Mouse (Mus musculus) limb, embryonic 15.5 days (tissue): Measurements from ENCODE around the gene Sult2b1. TPM values are rescaled to one million over a fixed set of nuclear protein-coding genes. Genes with fewer than 3 reads are reported as not detected.

ENCODE experiments used
- ATAC-seq: fragments of 200-750 bp; cut with Nextera tagmentation; 2 replicates; pipeline ENCODE4 v1.8.0; 2017; ENCODE audit warnings: low read depth, moderate TSS enrichment; ENCODE audit not compliant: insufficient number of reproducible peaks, low FRiP score, low TSS enrichment
- H3K27ac ChIP-seq: fragments of 300-500 bp; sonication (generic); 2 replicates; pipeline ENCODE4 v1.5.1; 2015; ENCODE audit warnings: moderate library complexity, mild to moderate bottlenecking, inconsistent platforms
- H3K27me3 ChIP-seq: fragments of 300-500 bp; sonication (generic); 2 replicates; pipeline ENCODE4 v1.6.1; 2015; ENCODE audit warnings: inconsistent platforms
- H3K36me3 ChIP-seq: fragments of 300-500 bp; sonication (generic); 2 replicates; pipeline ENCODE4 v1.6.1; 2015; ENCODE audit warnings: inconsistent platforms
- H3K4me1 ChIP-seq: fragments of 300-500 bp; sonication (generic); 2 replicates; pipeline ENCODE4 v1.6.1; 2015; ENCODE audit warnings: inconsistent platforms
- H3K4me2 ChIP-seq: fragments of 300-500 bp; sonication (generic); 2 replicates; pipeline ENCODE4 v1.6.1; 2015; ENCODE audit warnings: mild to moderate bottlenecking, inconsistent platforms
- H3K4me3 ChIP-seq: fragments of 300-500 bp; sonication (generic); 2 replicates; pipeline ENCODE4 v1.5.1; 2015; ENCODE audit warnings: mild to moderate bottlenecking, inconsistent platforms
- H3K9ac ChIP-seq: fragments of 300-500 bp; sonication (generic); 2 replicates; pipeline ENCODE4 v1.6.1; 2015; ENCODE audit warnings: inconsistent platforms
- H3K9me3 ChIP-seq: fragments of 300-500 bp; sonication (generic); 2 replicates; pipeline ENCODE4 v1.6.1; 2016; ENCODE audit warnings: inconsistent platforms
- WGBS: fragments of 180-500 bp; shearing (Covaris S2); methylation state at CpG from one replicate; pipeline ENCODE4 v1.1.7; 2015; 5-methylcytosine and 5-hydroxymethylcytosine counted together
- polyA plus RNA-seq: library from polyadenylated mRNA; unstranded; fragments of >200 nt; fragmentation: Nextera tagmentation; extraction: Ambion mirVana; gene quantifications from 2 replicates; pipeline ENCODE4 v1.2.1, GENCODE M21; 2015

Sult2b1 gene
- polyA plus RNA-seq, 1 experiment from 2014 or later, result 82.1 TPM

GRCm38 (mm10) chr7:45741308-45741707 lies 43.2 kb downstream of the Sult2b1 start:
- WGBS, result 83% methylated on average over 12 of the region's 12 CpGs
- H3K4me1 ChIP-seq, result peaks cover 8% of the 10 kb centered on the region
- H3K9ac ChIP-seq, result no peak overlapping the region
- no peak overlapping the region for H3K4me2 ChIP-seq
- no peaks in the 10 kb centered on the region for H3K36me3 ChIP-seq
- H3K9me3 ChIP-seq, result no peaks in the 10 kb centered on the region
- ATAC-seq, result no peak
- no peak overlapping the region for H3K4me3 ChIP-seq
- H3K27me3 ChIP-seq, result no peaks in the 10 kb centered on the region
- H3K27ac ChIP-seq, result no peak overlapping the region

GRCm38 (mm10) chr7:45739820-45740219 lies 44.6 kb downstream of the Sult2b1 start:
- H3K9me3 ChIP-seq, result no peaks in the 10 kb centered on the region
- 68% methylated on average over 10 of the region's 10 CpGs for WGBS
- no peaks in the 10 kb centered on the region for H3K27me3 ChIP-seq
- no peak for ATAC-seq
- H3K4me3 ChIP-seq, result no peak overlapping the region
- H3K4me1 ChIP-seq, result peaks cover 8% of the 10 kb centered on the region
- no peaks in the 10 kb centered on the region for H3K36me3 ChIP-seq
- H3K27ac ChIP-seq, result no peak overlapping the region
- H3K9ac ChIP-seq, result no peak overlapping the region
- H3K4me2 ChIP-seq, result no peak overlapping the region

GRCm38 (mm10) chr7:45739162-45739763 lies 45.2 kb downstream of the Sult2b1 start:
- H3K4me2 ChIP-seq, result no peak overlapping the region
- 6% methylated on average over 9 of the region's 9 CpGs for WGBS

GRCm38 (mm10) chr7:45733477-45733876 lies 51.0 kb downstream of the Sult2b1 start:
- Histone ChIP-seq H3K36me3 (peaks cover 5% of the 10 kb centered on the region; the same call in 1 of the 2 replicates), H3K9me3 (no peaks in the 10 kb centered on the region), H3K4me1 (peaks cover 13% of the 10 kb centered on the region), H3K27ac (no peak overlapping the region), H3K27me3 (no peaks in the 10 kb centered on the region), H3K4me2 (no peak overlapping the region), H3K4me3 (no peak overlapping the region), H3K9ac (no peak overlapping the region)
- WGBS, result 73% methylated on average over 5 of the region's 5 CpGs
- ATAC-seq, result no peak

More at GRCm38 (mm10) chr7:45739162-45739763, 45.2 kb downstream of the Sult2b1 start:
- H3K9ac ChIP-seq, result no peak overlapping the region
- H3K27ac ChIP-seq, result no peak overlapping the region
- peaks cover 8% of the 10 kb centered on the region for H3K4me1 ChIP-seq
- no peaks in the 10 kb centered on the region for H3K36me3 ChIP-seq
- H3K9me3 ChIP-seq, result no peaks in the 10 kb centered on the region
- no peaks in the 10 kb centered on the region for H3K27me3 ChIP-seq
- ATAC-seq, result peak; percentile 68; the same call in 1 of the 2 replicates
- no peak overlapping the region for H3K4me3 ChIP-seq

- Histone ChIP-seq H3K4me1 (peaks cover 13% of the 10 kb centered on the region), H3K27me3 (no peaks in the 10 kb centered on the region), H3K36me3 (peaks cover 20% of the 10 kb centered on the region), H3K9ac (no peak overlapping the region), H3K27ac (0 out of 2 replicates have a peak overlapping the region, but pooled peaks have one; percentile 3), H3K4me3 (no peak overlapping the region), H3K9me3 (no peaks in the 10 kb centered on the region), H3K4me2 (no peak overlapping the region)
- 11% methylated on average over 16 of the region's 16 CpGs for WGBS
- ATAC-seq, result no peak
These were observed 53.6 kb downstream of the Sult2b1 start for GRCm38 (mm10) chr7:45730727-45731431.

- no peaks in the 10 kb centered on the region for H3K9me3 ChIP-seq
- H3K27me3 ChIP-seq, result no peaks in the 10 kb centered on the region
- no peak overlapping the region for H3K9ac ChIP-seq
- 69% methylated on average over 3 of the region's 3 CpGs for WGBS
- no peak for ATAC-seq
- peaks cover 13% of the 10 kb centered on the region for H3K4me1 ChIP-seq
- no peak overlapping the region for H3K27ac ChIP-seq
- no peak overlapping the region for H3K4me2 ChIP-seq
- H3K36me3 ChIP-seq, result peaks cover 51% of the 10 kb centered on the region
- H3K4me3 ChIP-seq, result no peak overlapping the region
These were observed 56.8 kb downstream of the Sult2b1 start for GRCm38 (mm10) chr7:45727625-45728024.

- no peak for ATAC-seq
- Histone ChIP-seq H3K4me2 (no peak overlapping the region), H3K4me3 (no peak overlapping the region), H3K27me3 (no peaks in the 10 kb centered on the region), H3K36me3 (peaks cover 63% of the 10 kb centered on the region), H3K9ac (no peak overlapping the region), H3K27ac (no peak overlapping the region), H3K4me1 (peaks cover 12% of the 10 kb centered on the region), H3K9me3 (no peaks in the 10 kb centered on the region)
- WGBS, result 92% methylated on average over 10 of the region's 10 CpGs
These were observed 58.0 kb downstream of the Sult2b1 start for GRCm38 (mm10) chr7:45726419-45726818.

- no peak for ATAC-seq
- Histone ChIP-seq H3K36me3 (peaks cover 70% of the 10 kb centered on the region), H3K9ac (no peak within 1 kb of the TSS), H3K27me3 (no peaks in the 10 kb centered on the region), H3K9me3 (no peaks in the 10 kb centered on the region), H3K4me2 (no peak within 1 kb of the TSS), H3K4me1 (peaks cover 10% of the 10 kb centered on the region), H3K27ac (no peak within 1 kb of the TSS), H3K4me3 (no peak within 1 kb of the TSS)
- WGBS, result 90% methylated on average over 11 of the region's 11 CpGs
These were observed 58.8 kb downstream of the Sult2b1 start, which contains the start of gene Spaca4 for GRCm38 (mm10) chr7:45725713-45726112. TSS of gene Spaca4 (minus strand) at chr7:45725813.

GRCm38 (mm10) chr7:45725151-45725550 lies 59.3 kb downstream of the Sult2b1 start:
- no peak overlapping the region for H3K9ac ChIP-seq
- no peak for ATAC-seq
- WGBS, result 96% methylated on average over 9 of the region's 9 CpGs

GRCm38 (mm10) chr7:45723781-45724180 lies 60.7 kb downstream of the Sult2b1 start:
- Histone ChIP-seq H3K27me3 (no peaks in the 10 kb centered on the region), H3K4me1 (peaks cover 21% of the 10 kb centered on the region), H3K27ac (no peak overlapping the region), H3K4me3 (no peak overlapping the region), H3K4me2 (no peak overlapping the region), H3K36me3 (peaks cover 86% of the 10 kb centered on the region), H3K9me3 (no peaks in the 10 kb centered on the region), H3K9ac (no peak overlapping the region)
- WGBS, result 92% methylated on average over 14 of the region's 14 CpGs
- ATAC-seq, result no peak

More at GRCm38 (mm10) chr7:45725151-45725550, 59.3 kb downstream of the Sult2b1 start:
- Histone ChIP-seq H3K27me3 (no peaks in the 10 kb centered on the region), H3K9me3 (no peaks in the 10 kb centered on the region), H3K4me1 (peaks cover 8% of the 10 kb centered on the region; the same call in 1 of the 2 replicates), H3K36me3 (peaks cover 76% of the 10 kb centered on the region), H3K4me3 (no peak overlapping the region), H3K4me2 (no peak overlapping the region), H3K27ac (no peak overlapping the region)

GRCm38 (mm10) chr7:45723301-45723700 lies 61.2 kb downstream of the Sult2b1 start:
- H3K27me3 ChIP-seq, result no peaks in the 10 kb centered on the region

GRCm38 (mm10) chr7:45722348-45722713 lies 62.1 kb downstream of the Sult2b1 start:
- H3K36me3 ChIP-seq, result peaks cover 84% of the 10 kb centered on the region
- no peak for ATAC-seq
- 73% methylated on average over 13 of the region's 13 CpGs for WGBS
- H3K27me3 ChIP-seq, result no peaks in the 10 kb centered on the region
- H3K4me3 ChIP-seq, result no peak overlapping the region
- no peaks in the 10 kb centered on the region for H3K9me3 ChIP-seq
- H3K4me2 ChIP-seq, result no peak overlapping the region
- H3K9ac ChIP-seq, result no peak overlapping the region
- peaks cover 23% of the 10 kb centered on the region for H3K4me1 ChIP-seq
- H3K27ac ChIP-seq, result no peak overlapping the region

More at GRCm38 (mm10) chr7:45723301-45723700, 61.2 kb downstream of the Sult2b1 start:
- Histone ChIP-seq H3K4me3 (no peak overlapping the region), H3K4me2 (no peak overlapping the region), H3K36me3 (peaks cover 84% of the 10 kb centered on the region), H3K9ac (no peak overlapping the region), H3K9me3 (no peaks in the 10 kb centered on the region), H3K27ac (no peak overlapping the region), H3K4me1 (peaks cover 23% of the 10 kb centered on the region)
- WGBS, result 85% methylated on average over 4 of the region's 4 CpGs
- no peak for ATAC-seq
